Mouse (Mus musculus): ENCODE results near the gene Gm37419. TPM values are rescaled to one million over a fixed set of nuclear protein-coding genes. Genes with fewer than 3 reads are reported as not detected.

Gene Gm37419
- total and polyA plus RNA-seq, 3 experiments = not detected

DNA sequence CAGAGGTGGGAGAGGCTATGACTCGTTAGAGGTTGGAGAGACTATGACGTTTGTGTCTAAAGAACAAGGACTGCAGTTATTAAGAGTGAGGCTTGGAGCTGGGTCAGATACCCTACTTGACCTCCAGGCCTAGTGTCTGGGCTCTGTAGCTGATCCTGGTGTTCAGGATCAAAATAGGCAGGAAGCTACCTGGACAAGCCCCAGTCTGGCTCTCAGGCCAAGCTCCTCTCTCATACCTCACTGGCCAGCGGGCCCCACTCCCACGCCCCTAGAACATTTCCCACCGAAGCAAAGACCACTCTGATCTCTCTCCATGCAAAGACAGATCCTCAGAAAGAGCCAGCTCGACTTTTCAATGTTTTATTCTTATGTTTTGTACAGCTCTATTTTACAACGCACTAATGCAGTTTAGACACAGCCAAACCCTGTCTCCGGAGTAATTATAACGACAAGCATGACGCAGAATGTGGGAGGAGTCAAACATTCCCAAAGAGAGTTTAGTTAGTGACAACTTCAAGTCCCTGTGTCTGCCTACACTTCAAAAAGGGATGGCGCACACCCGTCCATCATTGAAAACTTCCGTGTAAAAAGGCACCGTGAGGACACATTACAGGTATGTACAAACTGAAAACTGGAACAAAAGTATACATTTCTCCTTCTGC is 23.4 kb upstream of the Gm37419 start:
- H3K9me3 ChIP-seq (replicated peaks; ENCODE audit: insufficient read depth, low read length) = no peaks in the 10 kb centered on the region
- H3K27ac ChIP-seq (ENCODE audit: control insufficient read depth, low read depth, low read length) = no peak overlapping the region
- no peak for TF ChIP-seq MAFK (IDR thresholded peaks at IDR 0.05; ENCODE audit: borderline replicate concordance, low read depth, low read length)
- no peak for TF ChIP-seq SIN3A (IDR thresholded peaks at IDR 0.05; ENCODE audit: low read length)
- TF ChIP-seq USF1 (IDR thresholded peaks at IDR 0.05; ENCODE audit: low read depth, low read length) = no peak
- DNase-seq (ENCODE audit: low read depth, low spot score) = no peak
- no peaks in the 10 kb centered on the region for H3K36me3 ChIP-seq (ENCODE audit: control insufficient read depth in 1 of 2, insufficient read depth in 2 of 2, low read length in 2 of 2)
- H3K4me3 ChIP-seq (ENCODE audit: control insufficient read depth in 1 of 2, insufficient read depth in 1 of 2, low read depth in 2 of 2, low read length in 2 of 2) = no peak overlapping the region
- no peaks in the 10 kb centered on the region for H3K27me3 ChIP-seq (ENCODE audit: control insufficient read depth in 1 of 2, insufficient read depth in 2 of 2, low read length in 2 of 2)
- no peak overlapping the region for H3K9ac ChIP-seq (ENCODE audit: control insufficient read depth, low read depth, low read length, poor library complexity, severe bottlenecking)
- no peaks in the 10 kb centered on the region for H3K4me1 ChIP-seq (ENCODE audit: control insufficient read depth in 1 of 2, insufficient read depth in 2 of 2, low read length in 2 of 2)
- H3K79me2 ChIP-seq (ENCODE audit: control insufficient read depth, insufficient read depth, low read length, poor library complexity) = no peaks in the 10 kb centered on the region

DNA sequence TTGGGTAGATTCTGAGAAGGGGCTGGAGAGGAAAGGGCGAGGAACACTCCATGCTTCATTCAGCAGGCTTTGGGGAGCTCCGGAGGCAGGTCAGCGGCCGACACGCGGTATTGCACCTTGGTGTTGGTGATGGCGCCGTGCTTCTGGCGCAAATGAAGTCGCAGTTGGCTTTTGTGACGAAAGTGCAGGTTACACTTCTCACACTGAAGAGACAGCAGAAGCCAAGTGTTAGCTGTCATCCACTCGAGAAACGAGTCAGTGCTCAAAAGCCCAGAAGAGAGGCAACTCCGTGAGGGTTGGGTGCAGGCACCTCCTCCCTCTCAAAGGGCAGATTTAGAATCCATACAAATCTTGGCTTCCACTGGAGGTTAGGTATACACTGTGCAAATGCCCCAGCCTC is 22.2 kb upstream of the Gm37419 start:
- no peak for TF ChIP-seq UBTF (IDR thresholded peaks at IDR 0.05; ENCODE audit: borderline replicate concordance, insufficient read depth, low read depth, low read length)
- no peak for TF ChIP-seq TCF12 (IDR thresholded peaks at IDR 0.05; ENCODE audit: low read depth, low read length)
- TF ChIP-seq ZNF384 (IDR thresholded peaks at IDR 0.05; ENCODE audit: low read depth, low read length) = no peak
- TF ChIP-seq GABPA (IDR thresholded peaks at IDR 0.05; ENCODE audit: low read depth, low read length) = no peak
- no peak for TF ChIP-seq POLR2A (IDR thresholded peaks at IDR 0.05; ENCODE audit: control insufficient read depth in 1 of 2, insufficient read depth in 1 of 2, low read depth in 1 of 2, low read length in 2 of 2, poor library complexity in 1 of 2)
- TF ChIP-seq EP300 (IDR thresholded peaks at IDR 0.05; ENCODE audit: low read depth in 1 of 2, low read length in 2 of 2) = no peak
- TF ChIP-seq MAFK (IDR thresholded peaks at IDR 0.05; ENCODE audit: borderline replicate concordance, low read depth, low read length) = no peak
- TF ChIP-seq USF1 (IDR thresholded peaks at IDR 0.05; ENCODE audit: low read depth, low read length) = no peak
- TF ChIP-seq ELF1 (IDR thresholded peaks at IDR 0.05; ENCODE audit: low read depth, low read length) = no peak
- TF ChIP-seq NRF1 (IDR thresholded peaks at IDR 0.05; ENCODE audit: insufficient read depth, low read depth, low read length, poor library complexity, severe bottlenecking) = no peak
- TF ChIP-seq MEF2A (IDR thresholded peaks at IDR 0.05; ENCODE audit: extremely low read depth, insufficient replicate concordance, low read depth, low read length, poor library complexity, severe bottlenecking) = no peak
- no peak for TF ChIP-seq SMC3 (IDR thresholded peaks at IDR 0.05; ENCODE audit: low read depth, low read length)
- TF ChIP-seq TBP (IDR thresholded peaks at IDR 0.05; ENCODE audit: low read depth, low read length) = no peak
- no peak for TF ChIP-seq MYC (IDR thresholded peaks at IDR 0.05; ENCODE audit: low read depth, low read length)
- no peak for TF ChIP-seq SIN3A (IDR thresholded peaks at IDR 0.05; ENCODE audit: low read length)
- Histone ChIP-seq H3K79me2 (ENCODE audit: control insufficient read depth, insufficient read depth, low read length, poor library complexity) (no peaks in the 10 kb centered on the region), H3K4me3 (ENCODE audit: control insufficient read depth in 1 of 2, insufficient read depth in 1 of 2, low read depth in 2 of 2, low read length in 2 of 2) (no peak overlapping the region), H3K9ac (ENCODE audit: control insufficient read depth, low read depth, low read length, poor library complexity, severe bottlenecking) (no peak overlapping the region), H3K36me3 (ENCODE audit: control insufficient read depth in 1 of 2, insufficient read depth in 2 of 2, low read length in 2 of 2) (no peaks in the 10 kb centered on the region), H3K4me1 (ENCODE audit: control insufficient read depth in 1 of 2, insufficient read depth in 2 of 2, low read length in 2 of 2) (no peaks in the 10 kb centered on the region), H3K27me3 (ENCODE audit: control insufficient read depth in 1 of 2, insufficient read depth in 2 of 2, low read length in 2 of 2) (no peaks in the 10 kb centered on the region), H3K27ac (ENCODE audit: control insufficient read depth, low read depth, low read length) (no peak overlapping the region), H3K9me3 (replicated peaks; ENCODE audit: insufficient read depth, low read length) (no peaks in the 10 kb centered on the region)
- DNase-seq (ENCODE audit: low read depth, low spot score) = no peak

Measured in MEL (cell line).